In genomic region chr2:136582762-136583161, GRCm38 (mm10) we compare ENCODE assay signal across 22 mouse cellular contexts.
DNase-seq lines count a peak whose midpoint lies in the region; ATAC-seq and TF ChIP-seq lines count a peak whose summit lies in the region.
"Had no signal": no experiment of that assay in that cellular context is flagged by ENCODE, and none has a peak within 500 bp of the region (broad histone marks: within the 10 kb centered on the region; RNA-seq: fewer than 3 reads in every experiment).

No protein-coding gene starts in this region.

- DNase-seq in liver, postnatal 0 days = peak; percentile 33
- peak; percentile 70 for DNase-seq in adipocyte (ENCODE audit: low spot score)
- peak; percentile 12 for DNase-seq in lung, postnatal 25 days (ENCODE audit: low spot score)
- no peak for DNase-seq in right cerebral cortex, postnatal 25 days
- DNase-seq in frontal cortex, adult 2 months (ENCODE audit: extremely low spot score in 1 of 2, low spot score in 1 of 2) = no peak
- no peak for DNase-seq in urinary bladder, postnatal 25 days (ENCODE audit: low spot score)
- DNase-seq: cerebellum, adult 8-10 months; heart, postnatal 14 days; kidney, adult 18-20 months; thymus, adult 18-20 months had no signal

- H3K4me1 ChIP-seq in liver, postnatal 0 days (ENCODE audit: insufficient read depth) = no peaks in the 10 kb centered on the region
- H3K4me1 ChIP-seq in liver, embryonic 12.5 days = no peaks in the 10 kb centered on the region
- peaks cover 6% of the 10 kb centered on the region; the same call in 1 of the 2 replicates for H3K4me1 ChIP-seq in forebrain, embryonic 13.5 days
- H3K4me1 ChIP-seq: embryonic facial prominence, embryonic 12.5 days; hindbrain, embryonic 15.5 days; limb, embryonic 13.5 days; midbrain, embryonic 12.5 days; neural tube, embryonic 15.5 days; stomach, embryonic 15.5 days had no signal

- H3K4me3 ChIP-seq in liver, postnatal 0 days (ENCODE audit: low read depth, low read length) = no peak overlapping the region
- H3K4me3 ChIP-seq in liver, embryonic 12.5 days = no peak overlapping the region
- H3K4me3 ChIP-seq in forebrain, embryonic 13.5 days = no peak overlapping the region
- H3K4me3 ChIP-seq: embryonic facial prominence, embryonic 12.5 days; hindbrain, embryonic 15.5 days; limb, embryonic 13.5 days; midbrain, embryonic 12.5 days; neural tube, embryonic 15.5 days; stomach, embryonic 15.5 days had no signal

- H3K27me3 ChIP-seq in liver, postnatal 0 days (ENCODE audit: insufficient read depth, low read length) = no peaks in the 10 kb centered on the region
- no peaks in the 10 kb centered on the region for H3K27me3 ChIP-seq in liver, embryonic 12.5 days (replicated peaks)
- H3K27me3 ChIP-seq in forebrain, embryonic 13.5 days = no peaks in the 10 kb centered on the region
- H3K27me3 ChIP-seq: embryonic facial prominence, embryonic 12.5 days; hindbrain, embryonic 15.5 days; limb, embryonic 13.5 days; midbrain, embryonic 12.5 days; neural tube, embryonic 15.5 days; stomach, embryonic 15.5 days had no signal

- H3K9ac ChIP-seq in liver, postnatal 0 days (replicated peaks) = no peak overlapping the region
- no peak overlapping the region for H3K9ac ChIP-seq in liver, embryonic 12.5 days
- no peak overlapping the region for H3K9ac ChIP-seq in forebrain, embryonic 13.5 days
- H3K9ac ChIP-seq: embryonic facial prominence, embryonic 12.5 days; hindbrain, embryonic 15.5 days; limb, embryonic 13.5 days; liver, embryonic 14.5 days; midbrain, embryonic 12.5 days; neural tube, embryonic 15.5 days; stomach, embryonic 15.5 days had no signal

- H3K9me3 ChIP-seq in liver, postnatal 0 days (ENCODE audit: low read length) = no peaks in the 10 kb centered on the region
- H3K9me3 ChIP-seq in liver, embryonic 12.5 days (replicated peaks) = no peaks in the 10 kb centered on the region
- no peaks in the 10 kb centered on the region for H3K9me3 ChIP-seq in forebrain, embryonic 13.5 days (replicated peaks)
- H3K9me3 ChIP-seq: embryonic facial prominence, embryonic 12.5 days; hindbrain, embryonic 15.5 days; limb, embryonic 13.5 days; midbrain, embryonic 12.5 days; neural tube, embryonic 15.5 days; stomach, embryonic 15.5 days had no signal

- no peak for TF ChIP-seq CTCF in liver, postnatal 0 days (IDR thresholded peaks at IDR 0.05; ENCODE audit: low read depth)

- WGBS in liver, postnatal 0 days (ENCODE audit: insufficient replicate concordance) = 41% methylated on average over 2 of the region's 2 CpGs
- 31% methylated on average over 2 of the region's 2 CpGs for WGBS in liver, embryonic 12.5 days (ENCODE audit: insufficient replicate concordance)
- 19% methylated on average over 2 of the region's 2 CpGs for WGBS in forebrain, embryonic 13.5 days

- no peaks in the 10 kb centered on the region for H3K36me3 ChIP-seq in liver, postnatal 0 days (replicated peaks; ENCODE audit: insufficient read depth, low read length)
- no peaks in the 10 kb centered on the region for H3K36me3 ChIP-seq in liver, embryonic 12.5 days
- no peaks in the 10 kb centered on the region for H3K36me3 ChIP-seq in forebrain, embryonic 13.5 days (ENCODE audit: poor library complexity, severe bottlenecking)
- H3K36me3 ChIP-seq: embryonic facial prominence, embryonic 12.5 days; hindbrain, embryonic 15.5 days; limb, embryonic 13.5 days; midbrain, embryonic 12.5 days; neural tube, embryonic 15.5 days; stomach, embryonic 15.5 days had no signal

- no peak overlapping the region for H3K27ac ChIP-seq in liver, postnatal 0 days (ENCODE audit: low read depth)
- H3K27ac ChIP-seq in liver, embryonic 12.5 days = no peak overlapping the region
- no peak overlapping the region for H3K27ac ChIP-seq in forebrain, embryonic 13.5 days
- H3K27ac ChIP-seq: embryonic facial prominence, embryonic 12.5 days; hindbrain, embryonic 15.5 days; kidney, postnatal 0 days; limb, embryonic 13.5 days; liver, embryonic 14.5 days; midbrain, embryonic 12.5 days; neural tube, embryonic 15.5 days; stomach, embryonic 15.5 days had no signal

- no peak for TF ChIP-seq EP300 in liver, postnatal 0 days (IDR thresholded peaks at IDR 0.05; ENCODE audit: low read depth)

- ATAC-seq in liver, postnatal 0 days = no peak
- no peak for ATAC-seq in liver, embryonic 12.5 days
- ATAC-seq in forebrain, embryonic 13.5 days = peak; percentile 30; the same call in 1 of the 2 replicates
- ATAC-seq: CD4-positive, CD25-positive, alpha-beta regulatory T cell, adult 4 months had no signal

- H3K4me2 ChIP-seq in liver, postnatal 0 days (ENCODE audit: low read depth, low read length) = no peak overlapping the region
- H3K4me2 ChIP-seq in liver, embryonic 12.5 days = no peak overlapping the region
- no peak overlapping the region for H3K4me2 ChIP-seq in forebrain, embryonic 13.5 days
- H3K4me2 ChIP-seq: embryonic facial prominence, embryonic 12.5 days; heart, embryonic 11.5 days; hindbrain, embryonic 15.5 days; limb, embryonic 13.5 days; midbrain, embryonic 12.5 days; neural tube, embryonic 15.5 days; stomach, embryonic 15.5 days had no signal

Comparison
In these comparisons a context has a peak if more than half of its experiments do, and no peak if none do; other contexts are left out.
1. DNase-seq: peak in liver, postnatal 0 days (single experiment), adipocyte (single experiment) and lung, postnatal 25 days (single experiment); none in right cerebral cortex, postnatal 25 days (single experiment), frontal cortex, adult 2 months (0 of 2) and urinary bladder, postnatal 25 days (single experiment).